Mouse (Mus musculus) heart, embryonic 16.5 days (tissue): ENCODE measurements around the gene Car5b. TPM values are rescaled to one million over a fixed set of nuclear protein-coding genes. Genes with fewer than 3 reads are reported as not detected.
A peak's percentile ranks its signal among the peaks of the same experiment; 100 is the strongest.

ENCODE experiments used
- ATAC-seq: fragments of 200-750 bp; cut with Nextera tagmentation; replicated peaks from 2 replicates; pipeline ENCODE4 v1.8.0; 2017; ENCODE audit warnings: moderate number of reproducible peaks; ENCODE audit not compliant: insufficient read depth, low FRiP score; ENCODE audit errors: extremely low read depth
- H3K27ac ChIP-seq: fragments of 300-500 bp; sonication (generic); 2 replicates; pipeline ENCODE4 v1.5.1; 2014; ENCODE audit warnings: mild to moderate bottlenecking, low read length, control low read depth, moderate library complexity
- H3K27me3 ChIP-seq: fragments of 300-500 bp; sonication (generic); 2 replicates; pipeline ENCODE4 v1.6.1; 2014; ENCODE audit warnings: low read length, mixed read lengths; ENCODE audit not compliant: control insufficient read depth, insufficient read depth
- H3K36me3 ChIP-seq: fragments of 300-500 bp; sonication (generic); 2 replicates; pipeline ENCODE4 v1.6.1; 2014; ENCODE audit not compliant: control insufficient read depth, insufficient read depth
- H3K4me1 ChIP-seq: fragments of 300-500 bp; sonication (generic); 2 replicates; pipeline ENCODE4 v1.6.1; 2014; ENCODE audit warnings: low read length, mixed read lengths; ENCODE audit not compliant: control insufficient read depth, insufficient read depth
- H3K4me2 ChIP-seq: fragments of 300-500 bp; sonication (generic); 2 replicates; pipeline ENCODE4 v1.6.1; 2014; ENCODE audit warnings: low read depth, mild to moderate bottlenecking, control low read depth, low read length
- H3K4me3 ChIP-seq: fragments of 300-500 bp; sonication (generic); 2 replicates; pipeline ENCODE4 v1.5.1; 2014; ENCODE audit warnings: mild to moderate bottlenecking, control low read depth, low read length
- H3K9ac ChIP-seq: fragments of 300-500 bp; sonication (generic); 2 replicates; pipeline ENCODE4 v1.6.1; 2014; ENCODE audit warnings: low read length, control low read depth
- H3K9me3 ChIP-seq: fragments of 300-500 bp; sonication (generic); replicated peaks from 2 replicates; pipeline ENCODE4 v1.6.1; 2016; ENCODE audit warnings: low read length; ENCODE audit not compliant: control insufficient read depth
- WGBS: fragments of 180-500 bp; shearing (Covaris S2); extraction: QIAGEN DNeasy Blood & Tissue Kit; methylation state at CpG from one replicate; pipeline ENCODE4 v1.1.7; 2014; 5-methylcytosine and 5-hydroxymethylcytosine counted together
- polyA plus RNA-seq: library from polyadenylated mRNA; unstranded; fragments of >200 nt; fragmentation: Nextera tagmentation; extraction: Ambion mirVana; gene quantifications from 2 replicates; pipeline ENCODE4 v1.2.1, GENCODE M21; 2015

Car5b gene
- polyA plus RNA-seq, 1 experiment from 2014 or later = 0.53 TPM

DNA sequence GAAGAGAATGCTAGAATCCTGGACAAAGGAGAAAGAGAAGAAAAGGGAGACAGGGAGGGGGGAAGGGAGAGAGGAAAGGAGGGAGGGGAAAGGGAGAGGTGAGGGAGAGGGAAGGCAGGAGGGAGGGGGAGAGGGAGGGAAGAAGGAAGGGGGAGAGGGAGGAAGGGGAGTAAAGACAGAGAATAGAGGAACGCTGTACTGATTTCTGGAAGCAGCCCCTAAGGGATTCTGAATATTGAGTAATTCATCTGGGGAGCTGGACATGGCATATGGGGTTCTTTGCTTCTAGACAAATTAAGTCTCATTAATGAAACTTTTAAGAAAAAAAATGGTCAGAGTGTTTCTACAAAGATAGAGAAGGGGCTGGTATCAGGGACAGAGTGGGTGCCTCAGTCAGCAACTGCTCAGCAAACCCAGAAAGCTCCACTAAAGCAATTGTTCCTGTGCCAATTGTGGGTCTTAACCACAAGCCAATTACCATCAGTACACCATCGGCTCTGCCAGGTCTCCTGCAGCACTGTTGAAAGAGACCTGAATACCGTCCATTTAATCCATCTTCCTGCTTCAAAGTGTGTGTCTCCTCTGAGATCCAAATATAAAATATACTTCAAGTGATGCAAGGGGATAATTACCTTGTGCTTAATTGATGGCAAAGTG is 40.0 kb downstream of the Car5b start:
- no peaks in the 10 kb centered on the region for H3K4me1 ChIP-seq
- no peak overlapping the region for H3K9ac ChIP-seq
- H3K4me3 ChIP-seq = no peak overlapping the region
- H3K36me3 ChIP-seq = no peaks in the 10 kb centered on the region
- H3K9me3 ChIP-seq = no peaks in the 10 kb centered on the region
- ATAC-seq = no peak
- H3K27me3 ChIP-seq = no peaks in the 10 kb centered on the region
- H3K4me2 ChIP-seq = no peak overlapping the region
- H3K27ac ChIP-seq = no peak overlapping the region
- WGBS = 65% methylated on average over 3 of the region's 3 CpGs

DNA sequence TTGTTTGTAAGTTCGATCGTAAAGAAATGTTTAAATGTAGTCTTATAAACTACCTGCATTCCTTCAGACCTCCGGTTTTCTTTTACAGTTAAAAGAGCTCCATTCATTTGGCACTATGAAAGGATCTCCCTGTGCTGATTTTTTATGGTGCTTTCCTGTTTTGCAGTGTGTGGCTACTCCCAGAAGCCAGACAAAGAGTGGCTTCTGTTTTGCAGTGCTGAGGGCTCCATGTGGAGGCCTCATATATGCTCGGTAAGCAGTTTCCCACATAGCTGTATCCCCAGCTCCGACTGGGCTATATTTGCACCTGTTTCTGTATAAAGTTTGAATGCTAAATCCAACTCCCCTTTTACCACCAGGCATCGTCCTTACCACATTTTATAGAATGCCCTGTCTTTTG is 45.7 kb downstream of the Car5b start:
- WGBS = 85% methylated on average over 6 of the region's 6 CpGs
- no peaks in the 10 kb centered on the region for H3K9me3 ChIP-seq
- H3K4me1 ChIP-seq = no peaks in the 10 kb centered on the region
- H3K27me3 ChIP-seq = no peaks in the 10 kb centered on the region
- ATAC-seq = no peak
- no peak overlapping the region for H3K27ac ChIP-seq
- no peak overlapping the region for H3K4me3 ChIP-seq
- H3K36me3 ChIP-seq = no peaks in the 10 kb centered on the region
- no peak overlapping the region for H3K4me2 ChIP-seq
- H3K9ac ChIP-seq = no peak overlapping the region

DNA sequence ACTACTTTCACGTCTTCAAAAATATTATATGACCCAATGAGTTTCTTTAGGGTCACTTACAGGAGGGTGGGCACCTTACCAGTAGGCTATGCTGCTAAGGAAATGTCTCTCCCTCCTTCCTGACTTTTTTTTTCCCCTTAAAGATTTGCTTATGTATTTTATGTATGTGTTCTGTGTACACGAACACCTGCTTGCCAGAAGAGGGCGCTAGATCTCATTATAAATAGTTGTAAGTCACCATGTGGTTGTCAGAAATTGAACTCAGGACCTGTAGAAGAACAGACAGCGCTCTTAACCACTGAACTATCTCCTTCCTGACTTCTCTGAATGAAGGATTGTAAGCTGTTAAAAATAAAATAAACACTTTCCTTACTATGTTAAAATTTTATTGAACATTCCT is 46.3 kb downstream of the Car5b start:
- H3K9me3 ChIP-seq = no peaks in the 10 kb centered on the region
- H3K4me3 ChIP-seq = no peak overlapping the region
- H3K27me3 ChIP-seq = no peaks in the 10 kb centered on the region
- ATAC-seq = no peak
- no peak overlapping the region for H3K4me2 ChIP-seq
- H3K36me3 ChIP-seq = no peaks in the 10 kb centered on the region
- WGBS = 41% methylated on average over 4 of the region's 4 CpGs
- no peaks in the 10 kb centered on the region for H3K4me1 ChIP-seq
- no peak overlapping the region for H3K9ac ChIP-seq
- H3K27ac ChIP-seq = no peak overlapping the region

DNA sequence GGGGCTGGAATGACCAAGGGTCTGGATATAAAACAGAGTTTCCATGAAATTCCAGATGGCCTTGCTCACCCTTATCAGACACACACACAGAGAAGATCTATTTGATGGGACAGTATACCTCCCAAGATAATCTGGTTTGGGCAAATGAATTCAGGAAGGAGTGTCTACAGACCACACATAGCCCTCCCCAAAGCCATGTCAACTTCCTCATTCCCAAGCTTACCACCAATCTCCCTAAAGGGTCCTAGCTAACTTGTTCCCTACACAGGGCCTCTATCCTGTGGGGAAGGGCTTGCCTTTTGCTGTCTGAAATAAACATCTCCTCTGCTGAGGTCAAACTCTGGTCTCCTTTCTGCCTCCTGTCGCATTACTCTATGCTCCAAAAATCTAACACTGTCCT is 46.7 kb downstream of the Car5b start:
- no peak overlapping the region for H3K9ac ChIP-seq
- H3K27ac ChIP-seq = no peak overlapping the region
- H3K4me1 ChIP-seq = no peaks in the 10 kb centered on the region
- no peak for ATAC-seq
- no peaks in the 10 kb centered on the region for H3K36me3 ChIP-seq
- no peaks in the 10 kb centered on the region for H3K9me3 ChIP-seq
- WGBS = 95% methylated on average over 1 of the region's 1 CpGs
- H3K4me2 ChIP-seq = no peak overlapping the region
- H3K27me3 ChIP-seq = no peaks in the 10 kb centered on the region
- H3K4me3 ChIP-seq = no peak overlapping the region

DNA sequence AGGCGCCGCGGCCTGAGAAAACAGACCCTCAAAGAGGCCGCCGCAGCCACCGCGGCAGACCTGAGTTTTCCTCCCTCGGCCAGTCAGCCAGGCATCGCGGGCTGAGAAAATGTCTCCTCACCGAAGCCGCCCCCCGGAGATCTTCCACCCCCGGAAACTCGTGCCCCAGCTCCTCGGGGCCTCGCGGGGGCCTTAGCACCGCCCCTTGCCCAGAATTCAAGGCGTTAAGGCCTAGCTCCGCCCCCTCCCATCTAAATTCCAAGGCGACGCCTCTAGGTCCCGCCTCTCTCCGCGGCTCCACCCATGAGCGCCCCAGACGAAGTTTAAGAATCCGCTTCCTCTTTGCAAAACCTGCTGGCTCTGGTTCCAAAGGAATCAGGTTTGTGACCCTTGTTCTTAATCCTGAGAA is 69.3 kb downstream of the Car5b start, which contains the start of gene Zrsr2:
Gene Zrsr2 (minus strand): TSS at position 195 of the 409 bp plus-strand sequence.
- Histone ChIP-seq H3K4me2 (peak within 1 kb of the TSS; percentile 65), H3K27ac (peak within 1 kb of the TSS; percentile 97), H3K4me3 (peak within 1 kb of the TSS; percentile 74), H3K4me1 (peaks cover 3% of the 10 kb centered on the region; the same call in 1 of the 2 replicates), H3K9me3 (no peaks in the 10 kb centered on the region), H3K27me3 (no peaks in the 10 kb centered on the region), H3K36me3 (peaks cover 5% of the 10 kb centered on the region), H3K9ac (peak within 1 kb of the TSS; percentile 78)
- peak; percentile 98 for ATAC-seq
- WGBS = 4% methylated on average over 24 of the region's 29 CpGs

DNA sequence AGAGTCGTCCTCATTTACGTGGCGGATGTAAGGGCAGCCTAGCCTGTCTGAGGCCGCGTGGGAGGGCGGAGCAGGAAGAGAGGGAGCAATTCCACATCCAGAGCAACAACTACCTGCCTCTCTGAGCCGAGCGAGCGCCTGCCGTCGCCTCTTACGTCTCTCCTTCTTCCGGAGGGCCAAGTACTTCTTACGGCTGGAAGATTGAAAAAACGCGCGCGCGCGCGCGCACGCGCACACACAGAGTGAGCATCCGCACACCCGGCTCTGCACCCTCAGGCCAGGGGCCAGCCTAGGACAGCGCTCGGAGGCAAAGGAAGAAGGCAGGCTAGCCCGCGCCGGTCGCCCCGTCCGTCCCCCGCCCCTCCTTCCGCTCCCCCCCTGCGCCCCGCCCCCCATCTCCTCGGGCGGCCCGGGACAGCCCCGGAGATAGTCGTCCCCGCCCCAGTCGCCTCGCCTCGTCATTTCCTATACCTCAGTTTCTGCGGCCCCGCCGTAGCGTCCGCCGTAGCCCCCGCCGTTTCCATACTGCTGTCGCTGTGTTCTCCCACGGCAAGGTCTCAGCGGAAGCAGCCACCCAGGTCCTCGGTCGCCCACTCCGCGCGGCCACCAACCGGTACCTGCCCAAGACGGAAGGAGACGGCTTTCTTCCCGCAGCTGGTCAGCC is 69.9 kb downstream of the Car5b start:
- H3K27me3 ChIP-seq = no peaks in the 10 kb centered on the region
- peak; percentile 90 for ATAC-seq
- H3K4me1 ChIP-seq = peaks cover 3% of the 10 kb centered on the region; the same call in 1 of the 2 replicates
- H3K9ac ChIP-seq = peak overlapping the region; percentile 78
- H3K4me2 ChIP-seq = peak overlapping the region; percentile 65
- H3K27ac ChIP-seq = peak overlapping the region; percentile 97
- peak overlapping the region; percentile 74 for H3K4me3 ChIP-seq
- peaks cover 5% of the 10 kb centered on the region for H3K36me3 ChIP-seq
- no peaks in the 10 kb centered on the region for H3K9me3 ChIP-seq
- 9% methylated on average over 51 of the region's 67 CpGs for WGBS

DNA sequence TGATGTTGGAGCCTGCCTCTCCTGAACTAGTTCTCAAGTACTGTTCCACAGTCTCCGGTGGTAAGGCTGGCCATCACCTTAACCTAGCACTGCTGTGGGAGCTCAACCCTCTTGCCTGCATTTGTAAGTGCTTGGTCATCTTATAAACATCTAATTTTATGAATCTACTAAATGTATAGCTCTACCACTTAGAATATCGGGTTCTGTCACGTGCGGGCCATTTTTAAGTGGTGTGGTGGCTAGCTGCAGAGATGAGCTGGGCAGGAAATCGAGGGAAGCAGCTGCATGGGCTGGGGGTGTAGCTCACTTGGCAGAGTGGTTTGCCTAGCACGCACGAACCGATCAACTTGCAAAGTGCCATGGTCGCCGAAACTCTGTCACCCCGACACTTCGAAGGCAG is 70.4 kb downstream of the Car5b start:
- H3K9me3 ChIP-seq = no peaks in the 10 kb centered on the region
- peaks cover 3% of the 10 kb centered on the region; the same call in 1 of the 2 replicates for H3K4me1 ChIP-seq
- WGBS = 29% methylated on average over 12 of the region's 12 CpGs
- ATAC-seq = no peak
- peak overlapping the region; percentile 78 for H3K9ac ChIP-seq
- H3K27me3 ChIP-seq = no peaks in the 10 kb centered on the region
- peak overlapping the region; percentile 65 for H3K4me2 ChIP-seq
- peak overlapping the region; percentile 97 for H3K27ac ChIP-seq
- H3K36me3 ChIP-seq = peaks cover 5% of the 10 kb centered on the region
- peak overlapping the region; percentile 74 for H3K4me3 ChIP-seq

DNA sequence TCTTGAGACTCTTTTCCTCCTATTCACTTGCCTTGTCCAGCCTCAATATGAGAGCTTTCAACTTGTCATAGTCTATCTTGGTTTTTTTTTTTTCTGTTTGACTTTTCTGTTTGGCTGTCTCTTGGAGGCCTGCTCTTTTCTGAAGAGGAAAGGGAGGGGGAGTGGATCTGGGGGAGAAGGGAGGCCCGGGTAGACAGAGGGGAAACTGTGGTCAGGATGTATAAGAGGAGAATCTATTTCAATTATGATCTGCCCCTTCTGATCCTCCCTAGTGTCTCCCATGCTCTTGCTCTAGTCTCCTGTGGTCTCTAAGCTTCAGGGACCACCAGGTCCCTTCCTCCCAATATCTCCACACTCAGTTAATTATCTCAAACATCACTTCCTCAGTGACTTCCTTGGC is 76.2 kb downstream of the Car5b start:
- no peaks in the 10 kb centered on the region for H3K27me3 ChIP-seq
- no peak overlapping the region for H3K9ac ChIP-seq
- H3K4me1 ChIP-seq = no peaks in the 10 kb centered on the region
- H3K4me2 ChIP-seq = no peak overlapping the region
- no peak overlapping the region for H3K27ac ChIP-seq
- WGBS = 58% methylated on average over 1 of the region's 1 CpGs
- ATAC-seq = no peak
- H3K4me3 ChIP-seq = no peak overlapping the region
- H3K9me3 ChIP-seq = no peaks in the 10 kb centered on the region
- H3K36me3 ChIP-seq = peaks cover 26% of the 10 kb centered on the region

DNA sequence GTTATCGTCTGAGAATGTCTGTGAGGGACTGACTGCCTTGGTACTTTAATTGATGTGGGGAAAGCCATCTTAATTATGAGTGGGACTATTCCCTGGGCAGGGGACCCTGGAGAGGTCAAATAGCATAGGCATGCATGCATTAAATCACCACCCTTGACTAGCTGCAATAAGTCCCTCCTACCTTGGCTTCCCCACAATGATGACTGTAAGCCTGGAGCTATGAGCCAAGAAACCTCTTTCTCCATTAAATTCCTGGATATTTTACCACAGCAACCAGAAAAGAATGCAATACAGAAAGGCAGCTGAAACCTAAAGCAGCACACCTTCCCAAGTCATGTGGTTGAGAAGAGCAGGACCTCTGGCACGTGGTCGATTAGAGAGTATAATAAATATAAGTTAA is 83.4 kb downstream of the Car5b start:
- Histone ChIP-seq H3K36me3 (peaks cover 27% of the 10 kb centered on the region), H3K4me1 (no peaks in the 10 kb centered on the region), H3K27me3 (no peaks in the 10 kb centered on the region), H3K27ac (no peak overlapping the region), H3K4me3 (no peak overlapping the region), H3K9me3 (no peaks in the 10 kb centered on the region), H3K4me2 (no peak overlapping the region), H3K9ac (no peak overlapping the region)
- ATAC-seq = no peak
- WGBS = 88% methylated on average over 3 of the region's 3 CpGs
